In genomic region chr1:19388864-19389505, GRCm38 (mm10) we compare ENCODE assay signal across 16 mouse cellular contexts.
DNase-seq lines count a peak whose midpoint lies in the region; ATAC-seq lines count a peak whose summit lies in the region.
"Had no signal": no experiment of that assay in that cellular context is flagged by ENCODE, and none has a peak within 500 bp of the region (broad histone marks: within the 10 kb centered on the region; RNA-seq: fewer than 3 reads in every experiment).

No protein-coding gene starts in this region.

- H3K4me3 ChIP-seq in kidney, embryonic 15.5 days (replicated peaks), result no peak overlapping the region
- H3K4me3 ChIP-seq: layer of hippocampus, adult 2 months had no signal

- H3K36me3 ChIP-seq in kidney, embryonic 15.5 days, result no peaks in the 10 kb centered on the region

- H3K27ac ChIP-seq in kidney, embryonic 15.5 days, result no peak overlapping the region
- H3K27ac ChIP-seq: layer of hippocampus, adult 2 months had no signal

- 67% methylated on average over 1 of the region's 1 CpGs for WGBS in kidney, embryonic 15.5 days

- H3K4me2 ChIP-seq in kidney, embryonic 15.5 days, result no peak overlapping the region
- H3K4me2 ChIP-seq: heart, embryonic 11.5 days had no signal

- DNase-seq in frontal cortex, postnatal 14 days (ENCODE audit: low spot score in 2 of 2), result no peak
- peak; percentile 63 for DNase-seq in kidney, adult 9 months
- peak; percentile 32 to 56 for DNase-seq in adrenal gland, postnatal 36 days
- peak; percentile 19 for DNase-seq in kidney, postnatal 10 days
- DNase-seq in urinary bladder, postnatal 14 days (ENCODE audit: low spot score), result no peak
- DNase-seq: cerebellum, postnatal 10 days; gastrocnemius, postnatal 14 days; liver; lung, adult 18-20 months; spleen, adult 18-20 months; thymus, postnatal 14 days had no signal

- no peaks in the 10 kb centered on the region for H3K4me1 ChIP-seq in kidney, embryonic 15.5 days

- ATAC-seq in frontal cortex, adult (ENCODE audit: low TSS enrichment), result peak; percentile 34; the same call in 1 of the 2 replicates
- no peak; the same call in 1 of the 2 replicates for ATAC-seq in kidney, embryonic 15.5 days (replicated peaks; ENCODE audit: low FRiP score)
- ATAC-seq: inflammation-experienced regulatory T-cells, adult 6 months had no signal

- no peaks in the 10 kb centered on the region for H3K27me3 ChIP-seq in kidney, embryonic 15.5 days

- H3K9me3 ChIP-seq in kidney, embryonic 15.5 days (replicated peaks), result no peaks in the 10 kb centered on the region

- H3K9ac ChIP-seq in kidney, embryonic 15.5 days, result no peak overlapping the region

Comparison
In these comparisons a context has a peak if more than half of its experiments do, and no peak if none do; other contexts are left out.
1. DNase-seq: peak in kidney, adult 9 months (single experiment), adrenal gland, postnatal 36 days (2 of 2) and kidney, postnatal 10 days (single experiment); none in frontal cortex, postnatal 14 days (0 of 2) and urinary bladder, postnatal 14 days (single experiment).